Mouse (Mus musculus) brain, embryonic 14.5 days (tissue): ENCODE results near the gene Ensa. TPM values are rescaled to one million over a fixed set of nuclear protein-coding genes. Genes with fewer than 3 reads are reported as not detected.

Source experiments
- DNase-seq: peaks from one replicate; pipeline ENCODE4 v3.0.0-alpha.2; 2011; ENCODE audit warnings: low read depth
- CTCF ChIP-seq: fragments of 200-500 bp; IDR thresholded peaks from 2 replicates; pipeline ENCODE4 v1.5.1; 2012; ENCODE audit warnings: inconsistent platforms, mild to moderate bottlenecking, moderate library complexity, borderline replicate concordance; ENCODE audit not compliant: insufficient read depth, insufficient read length; ENCODE audit errors: extremely low read depth
- POLR2A ChIP-seq: fragments of 200-500 bp; IDR thresholded peaks from 2 replicates; pipeline ENCODE4 v1.6.1; 2012; ENCODE audit warnings: mild to moderate bottlenecking, inconsistent platforms, borderline replicate concordance; ENCODE audit not compliant: poor library complexity, insufficient read depth, insufficient read length, severe bottlenecking; ENCODE audit errors: extremely low read depth
- polyA plus RNA-seq: library from polyadenylated mRNA; depleted of rRNA; stranded (reverse); fragments of >200 nt; gene quantifications from 2 replicates; pipeline ENCODE4 v1.2.3, GENCODE M21; 2012

Gene Ensa
- polyA plus RNA-seq, 1 experiment, result 51.6 TPM

DNA sequence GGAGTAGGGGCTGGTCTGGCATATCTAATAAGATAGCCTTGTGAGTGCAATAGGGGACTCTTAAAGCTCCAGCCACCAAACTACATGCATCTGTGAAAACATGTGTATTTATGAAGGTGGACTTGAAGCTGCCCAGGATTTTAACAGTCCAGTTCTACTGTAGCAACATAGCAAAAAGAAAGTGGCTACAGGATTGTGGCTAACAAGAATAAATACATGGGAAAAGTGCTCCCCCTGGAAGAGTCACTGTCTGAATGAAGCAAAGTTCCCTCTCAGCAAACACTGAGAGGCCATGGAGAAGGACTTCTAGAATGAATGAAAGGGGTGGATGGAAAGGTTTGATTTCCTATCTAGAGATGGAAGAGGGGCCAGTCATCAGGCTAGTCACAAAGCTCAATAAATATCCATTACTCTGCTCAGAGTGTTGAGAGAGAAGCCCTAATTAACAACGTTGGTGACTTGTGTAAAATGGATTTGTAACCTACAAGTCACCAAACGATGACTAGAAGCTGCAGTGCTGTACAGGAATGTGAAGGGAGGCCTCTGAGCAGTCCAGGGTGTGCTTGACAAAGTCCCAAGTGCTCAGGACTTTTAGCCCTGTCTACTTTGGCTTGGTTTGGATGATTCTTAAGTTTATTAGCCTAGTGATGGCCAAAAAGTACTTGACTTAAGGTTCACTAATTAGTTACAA is 36.1 kb downstream of the Ensa start:
- TF ChIP-seq CTCF (no peak), POLR2A (no peak)
- DNase-seq, result no peak

DNA sequence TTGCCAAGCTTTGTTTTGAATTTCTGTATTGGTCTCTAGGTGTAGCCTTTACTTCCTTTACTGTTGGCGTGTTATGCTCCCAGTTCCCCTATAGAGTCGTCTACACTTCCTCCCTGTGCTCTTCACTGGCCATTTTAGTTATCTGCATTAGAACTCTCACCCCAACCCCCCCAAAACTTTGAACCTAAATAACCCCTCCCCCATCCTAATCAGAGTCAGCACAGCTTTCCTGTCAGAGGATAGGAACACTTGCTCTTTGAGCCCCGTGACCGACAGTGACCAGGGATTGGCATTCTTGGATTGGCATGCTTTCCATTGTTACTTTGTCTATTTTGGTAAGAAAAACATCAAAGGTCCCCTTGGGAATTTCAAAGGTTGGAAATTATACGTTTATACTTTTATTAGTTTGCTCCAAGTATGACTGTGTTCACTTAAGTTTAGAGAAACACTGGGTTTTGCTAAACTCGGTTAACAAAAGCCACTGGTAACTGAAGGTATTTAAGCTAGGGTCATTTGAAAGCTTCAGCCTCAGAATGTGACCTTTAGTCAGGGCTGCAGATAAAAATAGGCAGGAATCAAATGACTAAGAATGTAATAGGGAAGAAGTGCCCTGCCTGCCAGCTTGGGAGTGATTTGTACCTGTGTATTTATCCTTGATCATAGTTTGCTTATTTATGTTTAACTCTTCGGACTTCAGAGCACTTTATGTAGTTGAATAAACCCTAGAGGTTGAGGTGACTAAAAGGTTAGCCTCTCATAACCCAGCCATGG is 37.3 kb downstream of the Ensa start:
- no peak for TF ChIP-seq CTCF

DNA sequence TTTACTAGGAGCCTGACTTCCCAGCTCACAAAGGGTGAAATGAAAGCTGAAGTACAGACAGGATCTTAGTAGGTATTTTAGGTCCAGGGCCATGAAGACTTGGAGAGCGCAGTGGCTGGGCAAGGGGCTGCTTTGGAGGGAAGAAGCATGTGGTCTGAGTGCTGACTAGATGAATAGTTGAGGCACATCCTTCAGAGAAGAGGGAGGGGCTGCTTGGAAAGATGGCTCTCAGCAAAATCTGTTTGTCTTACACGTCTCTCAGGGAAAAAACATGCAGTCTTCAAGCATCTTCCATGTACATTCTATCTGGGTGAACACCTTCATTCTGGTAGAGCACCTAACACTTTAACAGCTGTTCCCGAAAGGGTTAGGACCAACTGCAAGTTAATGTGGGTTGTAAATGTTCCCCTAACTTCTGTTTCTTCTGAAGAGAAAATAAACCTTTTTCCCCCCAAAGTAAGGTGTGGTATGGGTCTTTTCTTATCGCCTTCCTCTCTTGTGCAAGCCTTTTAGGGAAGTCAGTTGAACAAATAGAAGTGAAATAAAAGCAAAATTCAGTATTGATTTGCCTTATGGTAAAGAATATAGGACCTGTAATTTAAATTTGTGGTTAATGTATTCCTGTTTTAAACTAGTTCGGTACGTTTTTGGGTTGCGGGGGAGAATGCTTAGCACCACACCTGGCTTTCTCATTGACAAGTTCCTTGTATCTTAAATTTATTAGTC is 38.1 kb downstream of the Ensa start:
- no peak for DNase-seq
- TF ChIP-seq POLR2A (no peak), CTCF (no peak)

More for the DNA sequence above, 37.3 kb downstream of the Ensa start:
- no peak for DNase-seq

DNA sequence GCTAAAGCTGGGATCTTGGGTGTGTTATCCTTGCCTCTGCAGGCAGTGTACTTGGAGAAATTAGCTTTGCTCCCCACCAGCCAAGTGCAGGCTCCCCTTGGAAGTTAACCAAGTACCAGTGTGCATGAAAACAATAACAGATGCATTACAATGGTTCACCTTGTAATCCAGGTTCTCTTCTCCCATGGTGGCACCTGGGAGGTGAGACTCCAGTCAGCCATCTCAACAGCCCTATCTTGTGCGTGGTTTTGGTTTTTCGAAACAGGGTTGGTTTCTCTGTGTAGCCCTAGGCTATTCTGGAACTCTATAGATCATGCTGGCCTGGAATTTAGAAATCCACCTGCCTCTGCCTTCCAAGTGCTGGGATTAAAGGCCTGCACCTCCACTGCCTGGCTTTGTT is 38.7 kb downstream of the Ensa start:
- TF ChIP-seq CTCF (no peak), POLR2A (no peak)
- DNase-seq, result no peak

DNA sequence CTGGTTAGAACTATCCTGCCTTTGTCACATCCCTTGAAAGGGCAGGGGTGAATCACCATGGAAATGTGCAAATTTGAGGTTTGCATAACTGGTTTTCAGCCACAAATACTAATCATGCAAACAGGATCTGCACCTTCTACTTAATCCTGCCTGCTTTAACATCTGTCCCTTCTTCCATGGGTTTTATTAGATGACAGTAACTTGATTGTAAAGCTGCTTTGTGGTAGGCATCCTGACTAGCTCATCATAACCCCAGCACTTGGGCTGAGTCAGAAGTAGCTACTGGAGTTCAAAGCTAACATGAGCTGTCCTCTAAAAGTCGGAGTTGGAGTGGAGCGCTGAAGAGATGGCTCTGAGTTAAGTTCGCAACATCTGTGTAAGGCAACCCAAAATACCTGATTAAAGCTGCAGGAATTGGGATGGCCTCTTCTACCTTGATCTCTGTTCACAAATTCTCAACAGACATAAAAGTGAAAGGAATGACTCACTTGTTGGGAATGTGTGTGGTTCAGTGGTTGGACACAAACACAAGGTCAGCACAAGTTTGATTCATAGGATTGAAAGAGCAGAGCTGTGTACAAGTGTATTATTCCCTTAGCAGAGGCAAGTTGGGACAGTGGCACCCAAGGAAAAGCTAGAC is 39.3 kb downstream of the Ensa start:
- no peak for TF ChIP-seq POLR2A
- TF ChIP-seq CTCF, result no peak
- DNase-seq, result no peak

DNA sequence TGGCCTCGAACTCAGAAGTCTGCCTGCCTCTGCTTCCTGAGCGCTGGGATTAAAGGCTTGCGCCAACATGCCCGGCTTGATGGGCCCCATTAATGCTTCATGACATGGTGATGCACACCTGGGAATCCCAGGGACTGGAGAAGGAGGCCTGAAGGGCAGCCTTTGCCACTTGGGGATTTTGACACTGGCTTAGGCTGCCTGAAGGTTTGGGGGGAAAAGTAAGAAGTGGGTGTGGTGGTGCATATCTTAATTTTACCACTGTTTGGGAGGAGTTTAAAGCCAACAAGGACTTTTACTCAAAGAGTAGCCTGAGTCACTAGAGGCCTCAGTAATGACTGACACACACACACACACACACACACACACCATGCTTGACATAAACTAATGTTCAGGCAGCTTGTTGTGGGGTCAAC is 40.2 kb downstream of the Ensa start:
- no peak for TF ChIP-seq CTCF
- TF ChIP-seq POLR2A, result no peak
- no peak for DNase-seq

DNA sequence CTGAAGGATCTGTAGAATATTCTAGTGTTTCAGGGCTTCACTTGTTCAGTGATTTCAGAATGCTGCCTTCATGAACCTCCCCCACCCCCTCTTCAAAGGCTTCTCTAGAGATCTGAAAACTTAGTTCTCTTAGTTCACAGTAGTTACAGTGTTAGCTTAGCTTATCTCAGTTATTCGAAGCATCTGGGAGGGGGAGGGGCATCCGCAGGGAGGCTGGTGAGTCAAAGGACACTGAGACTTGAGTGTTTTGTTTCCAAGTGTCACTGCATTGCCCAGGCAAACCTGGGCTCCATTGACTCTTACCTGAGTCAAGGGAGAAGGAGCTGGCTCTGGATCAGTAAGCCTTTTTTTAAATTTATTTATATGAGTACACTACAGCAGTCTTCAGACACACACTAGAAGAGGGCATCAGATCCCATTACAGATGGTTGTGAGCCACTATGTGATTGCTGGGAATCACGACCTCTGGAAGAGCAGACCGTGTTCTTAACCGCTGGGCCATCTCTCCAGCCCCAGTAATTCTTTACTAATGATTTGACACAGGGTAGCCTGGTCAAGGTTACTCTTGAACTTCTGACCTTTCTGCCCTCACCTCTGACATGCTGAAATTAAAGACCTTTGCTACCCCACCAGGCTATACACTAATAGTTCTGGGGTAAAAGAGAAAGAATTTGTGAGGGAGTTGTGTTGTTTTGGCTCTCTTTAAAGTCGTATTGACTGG is 41.5 kb downstream of the Ensa start:
- TF ChIP-seq CTCF (no peak), POLR2A (no peak)
- DNase-seq, result no peak

DNA sequence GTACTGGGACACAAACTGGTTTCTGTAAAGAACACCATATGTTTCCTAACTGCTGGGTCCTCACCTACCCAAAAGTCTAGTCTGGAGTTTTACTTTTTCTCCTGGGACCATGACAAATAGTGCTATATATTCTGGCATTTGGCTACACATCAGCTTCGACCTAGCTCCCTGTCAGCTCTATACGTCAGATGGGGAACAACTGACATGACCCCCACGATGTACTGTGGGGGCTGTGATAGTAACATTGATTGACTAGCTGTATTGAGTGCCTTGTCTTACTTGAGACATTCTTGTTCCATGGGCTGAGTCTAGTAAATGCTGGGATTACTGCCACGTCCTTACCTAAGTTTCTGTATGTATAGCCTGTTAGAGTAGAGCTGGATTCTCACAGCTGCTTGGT is 42.7 kb downstream of the Ensa start:
- no peak for DNase-seq

DNA sequence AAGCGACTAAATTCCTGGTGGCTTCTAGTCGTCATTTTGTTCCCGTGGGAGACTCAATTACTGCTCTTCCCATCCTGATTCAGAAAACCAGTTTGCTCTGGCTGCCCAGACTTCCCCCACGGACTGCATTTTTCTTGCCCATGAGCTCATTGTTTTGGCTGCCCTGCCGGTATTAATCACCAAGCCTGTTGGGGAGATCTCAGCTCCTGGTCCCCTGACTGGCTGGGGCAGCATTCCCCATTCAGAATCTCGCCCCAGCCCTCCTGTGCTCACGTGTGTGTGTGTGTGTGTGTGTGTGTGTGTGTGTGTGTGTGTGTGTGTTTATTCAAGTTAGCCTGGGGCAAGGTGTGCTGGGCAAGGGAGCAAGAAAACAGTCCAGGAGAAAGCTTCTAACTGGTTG is 43.2 kb downstream of the Ensa start:
- TF ChIP-seq CTCF, result no peak
- no peak for TF ChIP-seq POLR2A
- DNase-seq, result peak; percentile 92

More for the DNA sequence above, 42.7 kb downstream of the Ensa start:
- no peak for TF ChIP-seq POLR2A

DNA sequence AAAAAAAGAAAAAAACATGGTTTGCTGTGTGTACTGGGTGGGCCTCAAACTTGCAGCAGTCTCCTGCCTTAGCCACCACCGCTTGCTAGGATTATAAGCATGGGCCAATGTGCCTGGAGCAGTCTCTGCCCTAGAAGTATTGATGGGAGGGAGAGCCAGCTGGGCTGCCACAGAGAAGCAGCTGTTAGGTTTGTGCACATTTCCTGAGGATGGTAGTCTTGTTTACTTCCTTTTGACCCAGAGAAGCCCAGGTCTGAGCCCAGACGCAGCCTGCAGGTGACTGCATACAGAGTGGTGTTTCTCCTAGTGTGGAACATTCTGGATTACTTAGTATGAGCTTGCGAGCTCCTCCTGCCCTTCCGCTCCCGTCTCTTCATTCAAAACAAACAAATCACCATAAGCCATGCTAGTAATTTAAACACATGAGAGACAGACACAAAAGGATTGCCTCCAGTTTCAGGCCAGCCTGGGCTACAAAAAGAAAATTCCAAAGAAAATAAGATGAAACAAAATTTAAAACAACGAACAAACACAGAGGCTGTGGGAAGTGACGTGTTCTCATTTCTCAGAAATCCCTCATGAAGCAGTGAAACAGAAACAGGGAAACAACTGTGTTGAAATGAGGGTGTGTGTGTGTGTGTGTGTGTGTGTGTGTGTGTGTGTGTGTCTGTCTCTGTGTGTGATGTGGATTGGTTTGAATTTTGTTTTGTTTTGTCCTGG is 44.0 kb downstream of the Ensa start:
- DNase-seq, result peak; percentile 35
- TF ChIP-seq POLR2A (no peak), CTCF (no peak)
